Mouse (Mus musculus) kidney, adult 2 months (tissue): Measurements from ENCODE around the gene Cyp2c69.
"Not testable (repeated sequence)": the region's sequence is repeated elsewhere in the genome, so short reads cannot be mapped to it uniquely, and the experiment has no call there.

Experiments
- CTCF ChIP-seq: fragments of 200-500 bp; conservative IDR thresholded peaks from 2 replicates; pipeline ENCODE4 v1.5.1; 2011; ENCODE audit warnings: low read depth, mild to moderate bottlenecking, control low read depth, low read length, moderate library complexity, mixed read lengths; ENCODE audit not compliant: insufficient read depth, insufficient read length
- POLR2A ChIP-seq: fragments of 200-500 bp; IDR thresholded peaks from one replicate; pipeline ENCODE4 v1.6.1; 2011; ENCODE audit warnings: low read depth, low read length, control low read depth

DNA sequence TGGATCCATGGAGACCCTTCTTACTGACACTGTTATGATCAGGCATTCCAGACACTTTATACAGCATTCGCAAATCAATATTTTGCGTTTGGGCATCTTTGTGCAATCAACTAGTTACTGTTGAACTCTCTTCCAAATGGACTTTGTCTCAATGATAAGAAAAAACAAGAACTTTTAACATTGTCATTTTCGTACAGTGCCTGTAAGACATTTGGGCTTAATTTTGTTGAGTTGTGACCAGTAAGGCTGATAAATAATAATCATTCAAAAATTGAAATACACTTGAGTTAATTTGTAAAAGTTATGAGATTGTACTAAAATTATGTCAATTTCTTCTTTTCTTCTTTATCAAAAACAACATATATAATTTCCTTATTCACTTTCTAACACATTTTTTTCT, at the start of gene Cyp2c69:
- TF ChIP-seq POLR2A, CTCF: not testable (repeated sequence)
